Mouse (Mus musculus) kidney, postnatal 36 days (tissue): ENCODE results near the gene Batf3.

ENCODE experiments used
- DNase-seq, 2 experiments: peaks; one replicate each; pipeline ENCODE4 v3.0.0; 2021 to 2022; ENCODE audit warnings: mixed read lengths in 2 of 2

Batf3 gene

DNA sequence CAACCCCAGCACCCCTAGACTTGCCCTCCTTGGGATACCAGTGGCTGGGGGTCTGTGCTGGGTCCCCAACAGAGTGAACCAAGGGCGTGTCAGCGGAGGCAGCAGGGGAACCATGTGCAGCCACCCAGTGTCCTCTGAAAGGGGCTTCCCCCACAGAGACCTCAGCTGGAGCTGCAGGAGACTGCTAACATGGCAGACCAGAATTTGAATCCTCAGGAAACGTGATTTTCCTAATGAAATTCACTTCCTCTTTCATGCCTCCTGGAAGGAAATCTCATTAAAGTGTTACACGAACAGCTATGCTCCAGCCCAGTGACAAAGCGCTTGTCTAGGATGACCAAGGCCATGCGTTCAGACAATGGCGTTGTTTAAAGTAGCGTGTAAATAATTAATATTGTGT is 10.7 kb upstream of the Batf3 start:
- DNase-seq: no peak

DNA sequence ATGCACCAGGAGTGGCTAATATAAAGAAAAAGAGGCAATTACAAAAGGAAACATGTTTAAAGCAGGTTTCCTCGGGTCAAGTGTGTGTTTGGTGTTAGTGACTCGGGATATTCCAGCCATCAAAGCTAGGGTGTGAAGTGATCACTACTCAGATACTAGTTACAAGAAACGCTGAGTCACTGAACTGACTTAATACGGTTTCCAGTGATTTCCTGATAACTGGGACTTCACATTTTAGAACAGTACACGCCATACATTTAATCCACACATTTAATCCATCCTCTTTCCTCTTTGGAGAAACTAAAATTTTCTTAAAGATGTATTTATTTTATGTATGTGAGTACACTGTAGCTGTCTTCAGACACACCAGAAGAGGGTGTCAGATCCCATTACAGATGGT is 9.7 kb upstream of the Batf3 start:
- DNase-seq: no peak

DNA sequence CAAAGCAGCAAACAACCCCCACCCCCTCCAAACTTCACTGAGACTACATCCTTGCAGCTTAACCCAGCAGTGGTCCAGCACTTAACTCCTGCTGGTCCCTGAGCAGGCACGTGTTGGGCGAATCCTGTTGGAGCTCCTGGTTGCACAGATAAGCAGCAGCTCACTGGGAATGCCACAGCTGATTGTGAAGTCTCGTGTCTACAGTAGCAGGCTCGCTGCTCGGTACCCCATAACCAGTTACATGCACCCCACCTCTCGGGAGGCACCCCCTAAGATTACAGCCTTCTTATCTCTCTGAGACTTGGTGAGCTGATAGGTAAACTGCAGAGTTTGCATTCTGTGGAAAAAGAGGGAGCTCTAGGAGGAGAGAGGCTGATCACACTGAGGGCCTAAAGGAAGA is 8.3 kb upstream of the Batf3 start:
- no peak for DNase-seq

DNA sequence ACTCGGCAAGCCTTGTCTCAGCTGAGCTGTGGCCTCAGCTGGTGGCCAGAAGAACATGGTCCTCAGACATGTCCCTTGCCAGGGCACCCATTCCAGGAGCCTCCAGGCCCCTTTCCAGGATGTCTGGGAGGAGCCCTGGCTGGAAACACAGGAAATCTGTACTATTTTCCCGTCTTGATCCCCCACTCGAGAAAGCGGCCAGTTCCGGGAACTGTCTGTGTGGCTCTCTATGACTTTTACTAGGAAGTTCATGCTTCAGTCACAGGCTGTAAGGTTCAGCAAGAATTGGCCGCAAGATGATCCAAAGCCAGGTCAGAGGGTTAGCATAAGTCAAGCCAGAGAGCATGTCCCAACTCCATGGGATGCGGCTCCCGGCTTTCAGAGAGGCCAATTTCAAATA is 5.6 kb upstream of the Batf3 start:
- peak in 1 of 2 experiments; percentile 29 for DNase-seq

DNA sequence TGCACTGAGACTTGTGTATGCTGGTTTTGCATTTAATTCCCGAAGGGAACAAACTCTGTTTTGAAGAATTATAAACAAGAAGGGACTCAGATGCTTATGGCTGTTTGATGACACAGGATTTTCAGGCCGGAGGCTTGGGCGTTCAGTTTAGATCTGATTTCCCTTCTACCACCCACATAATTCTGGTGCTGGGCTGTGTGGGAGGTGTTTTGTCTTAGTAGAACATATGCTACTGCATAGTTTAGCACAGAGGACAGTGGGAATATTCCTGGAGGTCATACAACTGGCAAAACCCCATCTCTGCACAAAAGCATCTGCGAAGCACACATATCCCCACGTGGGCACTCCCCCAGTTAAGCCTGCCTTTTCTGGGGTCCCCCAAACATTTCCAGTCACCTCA is 4.1 kb upstream of the Batf3 start:
- DNase-seq: no peak

DNA sequence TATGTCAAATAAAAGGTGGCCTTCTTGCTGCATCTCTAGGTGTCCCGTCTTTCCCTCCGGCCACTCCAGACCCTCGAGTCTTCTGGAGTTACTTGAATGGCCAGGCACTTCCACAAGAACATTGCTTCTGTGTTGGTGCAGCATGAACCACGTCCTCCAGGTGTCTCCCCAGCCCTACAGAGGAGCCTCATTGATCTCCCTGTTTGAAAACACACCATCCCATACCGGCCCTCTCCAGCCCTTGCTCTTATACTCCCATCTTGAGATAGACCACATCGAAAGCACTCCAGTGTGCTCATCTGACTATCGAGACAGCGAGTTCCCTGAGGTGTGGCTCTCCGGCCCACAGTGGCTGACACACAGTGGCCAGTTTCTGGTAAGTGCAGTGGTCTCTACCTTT is 2.6 kb upstream of the Batf3 start:
- no peak for DNase-seq

DNA sequence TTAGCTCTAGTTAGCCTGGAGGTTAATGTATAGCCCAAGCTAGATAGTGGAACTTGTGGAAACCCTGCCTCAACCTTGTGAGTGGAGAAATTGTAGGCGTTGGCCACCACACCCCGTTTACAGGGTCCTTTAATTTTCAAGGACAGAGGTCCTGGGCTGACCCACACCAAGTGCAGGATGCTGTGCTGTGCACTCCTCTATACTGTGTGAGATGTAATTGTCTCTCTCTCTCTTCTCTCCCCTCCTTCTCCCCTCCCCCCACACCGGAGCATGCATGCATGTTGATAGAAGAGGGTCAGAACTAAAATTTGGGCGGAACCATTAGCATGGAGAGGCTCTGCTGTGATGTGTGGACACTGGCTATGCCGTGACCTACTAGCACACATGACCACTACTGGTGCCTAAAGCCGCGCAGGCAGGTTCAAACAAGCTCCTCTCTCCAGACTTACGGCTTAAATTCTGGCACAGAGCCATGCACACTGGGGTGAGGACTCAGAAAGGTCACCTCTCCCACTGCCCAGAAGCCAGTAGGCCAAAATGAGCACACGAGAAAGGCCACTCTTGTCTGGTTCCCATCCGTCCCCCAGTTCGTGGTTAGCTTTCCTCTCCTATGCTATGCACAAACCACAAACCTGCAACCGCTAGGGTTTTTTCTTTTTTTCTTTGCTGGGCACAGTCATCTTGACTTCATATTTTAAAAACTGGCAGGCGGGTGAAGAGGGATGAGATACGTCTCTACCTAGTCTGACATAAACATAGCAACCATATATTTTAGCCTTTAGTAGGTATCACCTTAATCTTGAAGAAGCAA is 571 bp upstream of the Batf3 start:
- DNase-seq: peak; percentile 31 to 47

DNA sequence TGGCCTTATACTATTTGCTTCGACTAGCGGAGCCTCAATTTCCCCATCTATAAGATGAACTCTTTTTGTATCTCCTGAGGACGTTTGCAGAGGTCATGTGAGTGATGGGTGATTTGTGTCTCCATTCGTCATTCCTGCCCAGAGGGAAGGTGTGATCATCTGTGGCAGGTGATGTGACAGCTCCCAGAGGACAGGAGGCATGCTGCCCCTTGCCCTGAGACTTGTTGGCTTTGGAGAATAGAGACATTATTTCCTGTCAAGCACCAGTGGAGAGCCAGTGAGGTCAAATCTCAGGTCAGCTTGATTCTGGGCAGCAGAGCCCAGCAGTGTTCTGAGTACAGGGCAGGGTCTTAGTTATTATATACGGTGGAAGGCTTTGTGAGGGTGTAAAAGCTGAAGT is 1.5 kb downstream of the Batf3 start:
- no peak for DNase-seq

DNA sequence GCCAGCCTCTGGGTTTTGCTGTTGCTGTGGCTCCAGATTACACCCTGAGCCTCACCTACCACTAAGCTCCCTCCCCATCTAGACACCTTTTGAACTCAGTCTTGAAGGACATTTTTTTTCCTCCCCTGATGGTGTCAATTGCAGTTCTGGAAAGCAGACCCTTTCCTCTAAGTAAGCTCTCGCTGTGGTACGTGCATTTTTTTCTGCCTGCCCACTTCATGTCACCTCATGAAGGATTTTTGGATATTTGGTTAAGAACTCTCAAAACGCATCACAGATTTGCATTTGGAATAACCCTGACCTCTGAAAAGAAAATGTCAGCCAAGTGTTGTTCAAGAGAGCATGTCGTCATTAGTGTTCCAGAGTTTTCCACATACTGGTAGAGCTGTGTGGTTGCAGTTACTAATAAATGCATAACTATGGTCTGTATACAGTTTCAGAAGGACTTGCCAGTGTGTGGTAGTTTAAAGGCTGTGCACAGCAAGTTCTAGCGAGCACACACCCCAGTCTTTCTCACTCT is 2.2 kb downstream of the Batf3 start:
- DNase-seq: no peak

DNA sequence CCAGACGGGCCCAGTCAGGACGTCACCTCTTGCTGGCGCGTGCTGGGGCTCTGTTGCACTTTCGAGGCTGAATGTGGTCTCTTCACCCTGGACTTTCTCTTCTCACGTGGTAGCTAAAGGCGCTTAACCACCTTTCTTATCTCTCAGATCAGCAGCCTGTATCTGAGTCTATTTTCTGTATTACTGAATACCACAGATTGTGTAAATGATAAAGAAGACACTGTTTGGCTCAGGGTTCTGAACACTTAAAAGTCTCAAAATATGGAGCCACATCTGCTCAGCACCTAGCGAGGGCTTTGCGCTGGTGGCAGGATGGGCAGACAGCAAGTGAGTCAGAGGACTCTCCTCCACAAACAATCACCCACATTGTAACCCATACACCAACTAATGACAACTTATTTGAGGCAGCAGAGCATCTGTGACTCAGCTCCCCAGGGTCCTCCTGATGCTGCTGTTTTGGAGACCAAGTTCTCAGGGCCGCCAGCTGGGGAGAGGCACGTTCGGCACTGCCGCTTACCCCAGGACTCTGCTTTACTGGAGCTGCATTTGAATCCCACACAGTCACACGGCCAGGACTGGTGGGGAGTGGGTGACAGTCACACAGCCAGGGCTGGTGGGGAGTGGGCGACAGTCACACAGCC is 5.2 kb downstream of the Batf3 start:
- no peak for DNase-seq

DNA sequence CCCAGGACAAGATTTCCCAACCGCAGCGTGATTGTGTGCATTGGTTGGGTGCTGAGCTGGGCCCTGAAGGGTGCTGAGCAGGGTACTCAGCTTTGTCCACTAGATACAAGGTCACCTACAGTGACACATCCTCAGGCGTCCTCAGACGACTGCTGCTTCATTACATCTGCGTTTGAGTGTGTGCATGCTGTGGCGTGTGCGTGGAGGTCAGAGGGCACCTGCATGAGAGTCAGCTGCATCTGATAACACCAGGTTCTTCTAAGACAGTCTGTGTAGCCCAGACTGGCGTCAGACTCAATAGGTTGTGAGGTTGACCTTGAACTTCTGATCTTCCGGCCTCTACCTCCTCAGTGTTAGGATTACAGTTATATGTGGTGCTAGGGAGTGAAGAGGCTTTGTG is 7.6 kb downstream of the Batf3 start:
- DNase-seq: no peak

DNA sequence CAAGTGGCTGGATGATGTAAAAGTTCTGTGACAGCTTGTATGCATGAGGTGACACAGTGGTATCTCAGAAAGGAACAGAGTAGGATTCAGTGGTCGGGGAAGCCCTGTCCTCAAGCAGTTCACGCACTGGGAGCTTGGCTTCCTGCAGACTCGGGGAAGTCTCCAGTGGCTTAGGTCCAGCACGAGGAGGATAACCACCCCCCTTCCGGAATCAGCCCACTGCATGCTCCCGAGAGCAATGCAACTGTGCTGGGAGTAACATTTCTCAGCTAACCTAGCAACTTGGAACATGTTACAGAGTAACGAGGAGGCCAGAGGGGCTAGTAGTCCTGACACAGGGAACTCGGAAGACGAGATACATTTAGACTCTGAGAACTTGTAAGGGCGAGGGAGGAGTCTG is 9.7 kb downstream of the Batf3 start:
- no peak for DNase-seq

DNA sequence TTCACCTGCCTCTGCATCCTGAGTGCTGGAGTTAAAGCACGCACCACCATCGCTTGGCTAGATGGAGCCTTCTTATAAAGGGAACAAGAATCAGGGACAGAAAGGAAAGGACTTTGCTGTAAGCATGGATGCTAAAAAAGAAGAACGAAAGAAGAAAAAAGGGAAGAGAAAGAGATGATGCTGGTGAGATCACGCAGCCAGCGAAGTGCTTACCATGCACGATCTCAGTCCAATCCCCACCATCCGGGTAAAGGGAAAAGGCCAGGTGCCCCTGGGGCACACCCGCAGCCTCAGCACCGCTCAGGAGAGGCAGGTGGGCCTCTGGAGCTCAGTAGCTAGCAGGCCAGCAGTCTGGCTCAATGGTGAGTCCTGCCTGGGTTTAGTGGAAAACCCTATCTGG is 12.3 kb downstream of the Batf3 start:
- DNase-seq: no peak

DNA sequence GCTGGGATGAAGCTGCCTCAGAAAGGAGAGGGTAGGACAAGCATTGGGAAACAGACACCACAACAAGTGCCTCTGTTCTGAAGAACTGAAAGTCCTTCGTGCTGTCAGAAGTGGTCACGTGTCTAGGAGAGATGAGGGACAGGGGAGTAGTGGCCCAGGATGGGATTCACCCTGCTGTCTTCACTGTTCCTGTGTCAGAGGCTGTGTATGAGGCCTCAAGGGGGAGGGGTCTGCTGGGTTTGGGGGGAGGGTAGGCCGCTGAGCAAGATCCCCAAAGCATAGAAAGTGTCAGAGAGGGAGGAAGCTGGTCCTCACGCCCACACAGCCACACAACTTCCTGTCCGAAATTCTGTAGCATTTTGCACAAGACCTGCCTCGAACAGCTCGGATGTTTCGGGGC is 13.5 kb downstream of the Batf3 start:
- DNase-seq: no peak

DNA sequence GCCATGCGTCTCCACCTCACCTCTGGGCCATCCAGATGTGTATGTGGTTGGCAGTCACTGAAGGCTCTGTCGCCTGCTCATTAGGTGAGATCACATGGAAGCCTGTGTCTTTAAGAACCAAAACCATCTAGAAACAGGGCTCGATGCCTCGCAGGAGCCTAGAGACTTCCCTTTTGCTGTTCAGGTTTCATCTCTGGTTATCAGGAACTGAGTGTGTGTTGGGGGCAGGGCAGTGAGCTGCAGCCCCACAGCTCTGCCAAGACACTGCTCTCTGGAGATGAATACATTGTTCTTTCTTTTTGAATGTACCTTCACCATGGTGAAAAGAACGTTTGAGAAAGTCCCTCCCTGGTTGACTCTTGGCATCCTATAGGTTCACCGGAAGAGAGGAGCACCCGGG is 17.2 kb downstream of the Batf3 start:
- peak in 1 of 2 experiments; percentile 24 for DNase-seq

DNA sequence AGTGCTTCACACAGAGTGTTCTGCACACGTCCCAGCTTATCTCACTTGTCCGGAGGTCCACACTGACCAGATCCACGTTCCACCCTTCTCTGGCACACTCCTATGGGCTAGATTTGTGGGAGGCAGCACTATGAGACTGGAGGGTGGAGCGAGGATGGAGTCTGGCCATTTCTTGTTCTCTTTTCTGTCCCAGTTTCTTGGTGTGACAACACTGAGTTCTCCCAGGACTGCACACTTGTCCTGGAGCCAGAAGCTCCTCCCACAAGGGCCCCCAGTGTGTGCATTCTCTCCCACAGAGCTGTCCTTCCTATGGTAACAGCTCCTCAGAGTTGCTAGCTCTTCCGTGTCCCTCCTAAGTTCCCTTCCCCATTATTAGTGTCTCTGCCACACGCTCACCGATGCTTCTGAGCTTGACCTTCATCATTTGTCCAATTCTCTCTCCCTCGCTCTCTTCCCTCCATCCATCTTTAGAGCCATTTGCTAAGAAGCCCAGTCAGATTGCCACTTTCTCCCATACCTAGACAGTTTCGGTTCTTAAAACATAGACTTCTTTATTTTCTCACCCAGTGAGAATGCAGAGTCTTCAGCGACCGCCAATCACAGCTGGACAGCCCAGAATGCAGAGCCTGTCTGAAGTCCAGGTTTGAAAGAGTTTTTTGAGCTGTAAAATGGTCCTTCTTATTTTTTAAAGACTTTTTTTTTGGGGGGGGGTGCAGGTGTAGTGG is 18.0 kb downstream of the Batf3 start:
- no peak for DNase-seq

DNA sequence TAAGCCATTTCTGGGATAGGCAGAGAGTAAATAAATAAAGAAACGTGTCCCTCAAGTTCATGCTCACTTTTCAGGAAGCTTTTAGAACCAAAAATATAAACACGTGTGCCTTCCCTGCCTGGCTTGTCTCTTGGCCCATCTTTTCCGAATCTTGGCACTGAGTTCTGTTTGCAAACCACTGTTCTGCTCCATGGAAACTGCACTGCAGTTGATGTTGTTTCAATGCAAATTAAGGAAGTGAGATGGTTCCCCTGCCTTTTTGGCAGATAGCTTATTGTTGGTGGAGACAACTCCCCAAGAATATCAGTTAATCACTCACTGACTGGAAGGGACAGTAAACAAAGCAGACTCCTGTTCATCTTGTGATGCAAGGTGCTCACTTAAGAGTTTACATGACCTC is 25.1 kb downstream of the Batf3 start:
- DNase-seq: no peak

DNA sequence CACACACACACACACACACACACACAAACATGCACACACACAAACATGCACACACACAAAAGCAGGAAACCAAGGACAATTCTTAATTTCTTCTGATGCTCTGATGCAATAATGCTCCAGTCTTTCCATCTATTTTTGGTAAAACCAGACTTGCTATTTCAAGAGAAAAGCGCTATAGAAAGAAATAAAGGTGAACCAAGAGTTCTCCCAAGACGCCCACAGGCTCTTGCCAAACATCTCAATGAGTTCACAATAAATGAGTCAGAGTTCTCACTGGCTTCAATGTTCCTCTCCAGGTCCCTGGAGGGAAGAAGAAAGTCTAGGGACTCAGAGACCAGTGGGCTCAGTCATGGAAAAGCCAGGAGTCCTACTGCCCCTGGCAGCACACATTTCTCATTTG is 26.0 kb downstream of the Batf3 start:
- no peak for DNase-seq

DNA sequence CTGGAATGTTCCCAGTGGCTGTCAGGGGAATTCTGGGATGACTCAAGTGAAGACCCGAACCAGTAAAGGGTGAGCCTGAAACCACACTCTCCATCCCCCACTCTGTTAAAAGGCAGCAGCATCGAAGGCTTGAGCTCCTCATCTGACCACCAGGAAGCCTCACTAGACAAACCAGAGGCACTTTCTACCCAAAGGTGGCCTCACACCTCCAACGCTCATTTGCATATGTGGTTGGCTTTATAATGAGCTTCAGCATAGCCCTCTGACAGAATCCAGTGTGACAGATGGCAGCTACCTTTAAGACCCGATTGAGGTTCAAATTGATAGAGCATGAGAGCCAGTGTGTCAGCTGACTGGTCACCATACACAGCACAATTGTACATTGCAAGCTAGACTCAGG is 26.6 kb downstream of the Batf3 start:
- DNase-seq: no peak

DNA sequence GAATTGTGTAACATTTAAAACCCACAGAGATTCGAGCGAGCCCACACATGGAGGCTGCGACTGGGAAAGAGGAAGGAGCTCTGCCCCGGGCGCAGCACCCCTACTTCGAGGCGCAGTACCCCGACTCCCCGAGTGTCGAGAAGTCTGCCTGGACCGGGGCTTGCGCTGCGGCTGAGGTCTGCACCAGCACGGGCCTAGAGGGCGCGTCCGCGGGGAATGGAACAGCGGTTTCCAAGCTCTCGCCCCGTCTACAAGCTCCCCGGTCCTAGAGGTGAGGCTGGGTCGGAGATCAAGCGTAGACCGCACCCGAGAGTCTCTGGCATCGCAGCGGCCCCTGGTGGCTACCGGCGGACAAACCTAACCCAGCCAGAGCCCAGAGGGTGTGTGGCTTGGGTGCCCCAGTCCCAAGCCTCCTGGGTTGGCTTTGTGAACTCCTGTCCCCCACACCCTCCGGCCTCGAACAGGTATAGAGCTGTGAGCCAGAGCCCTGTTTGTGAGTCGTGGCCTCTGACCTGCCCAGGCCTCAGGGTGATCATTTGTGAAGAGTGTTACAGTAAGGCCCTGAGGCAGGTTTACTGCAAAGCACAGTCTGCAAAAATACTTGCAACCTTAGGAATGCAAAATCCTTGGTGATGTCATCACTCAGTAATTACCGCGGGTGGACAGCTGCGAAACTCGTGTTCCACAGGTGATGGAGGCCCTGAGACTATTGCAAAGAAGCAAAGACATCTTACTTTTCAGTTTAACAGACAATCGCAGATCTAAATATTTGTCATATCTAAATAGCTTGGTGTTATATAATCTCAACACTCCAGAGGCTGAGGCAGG is 28.4 kb downstream of the Batf3 start:
- peak; percentile 54 to 89 for DNase-seq

DNA sequence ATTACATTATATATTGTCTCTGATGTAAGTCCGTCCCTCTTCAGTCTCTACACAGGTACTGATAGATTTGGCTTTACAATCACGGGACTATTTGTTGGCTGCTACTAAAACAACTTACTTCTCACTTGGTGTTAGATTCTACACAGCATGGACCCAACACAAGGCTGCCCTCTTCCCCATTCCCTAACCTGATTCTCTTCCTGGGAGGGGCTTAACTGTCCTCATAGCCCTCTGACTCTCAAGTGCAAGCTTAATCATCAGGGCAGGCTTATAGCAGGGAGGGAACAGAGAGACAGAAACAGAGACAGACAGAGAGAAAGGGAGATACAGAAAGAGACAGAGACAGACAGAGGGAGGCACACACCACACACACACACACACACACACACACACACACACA is 34.0 kb downstream of the Batf3 start:
- no peak for DNase-seq

DNA sequence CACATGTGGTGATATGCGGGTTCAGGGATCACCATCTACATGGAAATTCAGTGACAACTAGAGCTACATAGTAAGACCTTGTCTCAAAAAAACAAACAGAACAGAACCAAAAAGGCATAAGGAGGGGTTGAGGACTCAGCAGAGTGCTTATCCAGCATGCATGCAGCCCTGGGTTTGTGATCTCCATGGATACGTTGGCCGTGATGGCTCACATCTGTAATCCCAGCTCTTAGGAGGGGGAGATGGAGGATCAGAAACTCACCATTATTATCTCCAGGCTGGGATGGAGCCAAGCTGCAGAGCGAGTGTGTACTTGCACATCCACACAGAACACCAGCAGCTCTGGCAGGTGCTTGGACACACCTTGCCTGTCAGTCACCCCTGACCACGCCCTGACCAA is 34.6 kb downstream of the Batf3 start:
- no peak for DNase-seq

DNA sequence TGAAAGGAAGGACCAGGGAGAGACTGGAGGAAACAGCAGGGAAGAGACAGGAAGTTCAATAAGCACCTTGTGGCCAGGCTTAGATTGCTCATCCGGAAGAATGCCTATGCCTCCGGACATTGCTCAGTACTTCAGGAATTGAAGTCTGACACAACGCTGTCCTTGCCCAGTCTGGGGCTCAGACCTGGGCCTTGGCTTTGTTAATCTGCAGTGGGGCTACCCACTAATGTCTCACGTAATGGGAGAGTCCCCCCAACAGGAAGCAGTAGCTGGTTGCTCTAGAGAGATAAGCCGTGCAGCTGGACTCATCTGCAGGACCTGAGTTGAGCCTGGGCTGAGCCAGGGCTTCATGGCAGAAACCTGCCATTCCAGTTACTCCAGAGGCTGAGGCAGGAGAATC is 35.3 kb downstream of the Batf3 start:
- DNase-seq: no peak
